Mouse (Mus musculus): ENCODE measurements around the gene Tmem110.

Gene Tmem110

GRCm38 (mm10) chr14:30862368-30862767 is 37.0 kb downstream of the Tmem110 start:
- in situ Hi-C loops (cut with MboI, MseI), result no loop called here

- in situ Hi-C loops (cut with MboI, MseI), result no loop called here
Observed at GRCm38 (mm10) chr14:30865311-30865710, 39.9 kb downstream of the Tmem110 start.

GRCm38 (mm10) chr14:30867042-30867441 is 41.7 kb downstream of the Tmem110 start:
- in situ Hi-C loops (cut with MboI, MseI), result no loop called here

- in situ Hi-C loops (cut with MboI, MseI), result no loop called here
Observed at GRCm38 (mm10) chr14:30868826-30869225, 43.4 kb downstream of the Tmem110 start.

GRCm38 (mm10) chr14:30869391-30869801 is 44.0 kb downstream of the Tmem110 start:
- in situ Hi-C loops (cut with MboI, MseI), result no loop called here

GRCm38 (mm10) chr14:30870206-30871147 is 45.1 kb downstream of the Tmem110 start:
- in situ Hi-C loops (cut with MboI, MseI), result no loop called here

GRCm38 (mm10) chr14:30874095-30874700 is 48.8 kb downstream of the Tmem110 start:
- in situ Hi-C loops (cut with MboI, MseI), result no loop called here

- in situ Hi-C loops (cut with MboI, MseI), result no loop called here
Observed at GRCm38 (mm10) chr14:30875130-30875865, 49.9 kb downstream of the Tmem110 start.

- in situ Hi-C loops (cut with MboI, MseI), result no loop called here
Observed at GRCm38 (mm10) chr14:30875955-30876354, 50.6 kb downstream of the Tmem110 start.

GRCm38 (mm10) chr14:30876451-30876850 is 51.1 kb downstream of the Tmem110 start:
- in situ Hi-C loops (cut with MboI, MseI), result no loop called here

- in situ Hi-C loops (cut with MboI, MseI), result no loop called here
Observed at GRCm38 (mm10) chr14:30877827-30878226, 52.4 kb downstream of the Tmem110 start.

GRCm38 (mm10) chr14:30878958-30879571 is 53.7 kb downstream of the Tmem110 start, which contains the start of gene Mustn1:
TSS of gene Mustn1 (plus strand) at chr14:30879200.
- in situ Hi-C loops (cut with MboI, MseI), result no loop called here

- in situ Hi-C loops (cut with MboI, MseI), result no loop called here
Observed at GRCm38 (mm10) chr14:30879794-30880193, 54.4 kb downstream of the Tmem110 start.

GRCm38 (mm10) chr14:30880251-30880650 is 54.9 kb downstream of the Tmem110 start:
- in situ Hi-C loops (cut with MboI, MseI), result no loop called here

- in situ Hi-C loops (cut with MboI, MseI), result no loop called here
Observed at GRCm38 (mm10) chr14:30880811-30881717, 55.7 kb downstream of the Tmem110 start.

- in situ Hi-C loops (cut with MboI, MseI), result no loop called here
Observed at GRCm38 (mm10) chr14:30881718-30882108, 56.3 kb downstream of the Tmem110 start.

- in situ Hi-C loops (cut with MboI, MseI), result no loop called here
Observed at GRCm38 (mm10) chr14:30885298-30885697, 59.9 kb downstream of the Tmem110 start.

GRCm38 (mm10) chr14:30886204-30886603 is 60.8 kb downstream of the Tmem110 start, which contains the start of gene Itih4:
TSS of gene Itih4 (plus strand) at chr14:30886476.
- in situ Hi-C loops (cut with MboI, MseI), result no loop called here

GRCm38 (mm10) chr14:30888271-30888732 is 62.9 kb downstream of the Tmem110 start:
- in situ Hi-C loops (cut with MboI, MseI), result no loop called here

- in situ Hi-C loops (cut with MboI, MseI), result no loop called here
Observed at GRCm38 (mm10) chr14:30899972-30900371, 74.6 kb downstream of the Tmem110 start.

All from T-helper 17 cell (primary cell).